Mouse (Mus musculus): ENCODE measurements around the gene Malrd1. TPM values are rescaled to one million over a fixed set of nuclear protein-coding genes. Genes with fewer than 3 reads are reported as not detected.

The Malrd1 gene
- total RNA-seq, 4 experiments from 2014 or later, result not detected

- no peak for DNase-seq
These were observed 505.3 kb downstream of the Malrd1 start for GRCm38 (mm10) chr2:16031559-16031958.

DNA sequence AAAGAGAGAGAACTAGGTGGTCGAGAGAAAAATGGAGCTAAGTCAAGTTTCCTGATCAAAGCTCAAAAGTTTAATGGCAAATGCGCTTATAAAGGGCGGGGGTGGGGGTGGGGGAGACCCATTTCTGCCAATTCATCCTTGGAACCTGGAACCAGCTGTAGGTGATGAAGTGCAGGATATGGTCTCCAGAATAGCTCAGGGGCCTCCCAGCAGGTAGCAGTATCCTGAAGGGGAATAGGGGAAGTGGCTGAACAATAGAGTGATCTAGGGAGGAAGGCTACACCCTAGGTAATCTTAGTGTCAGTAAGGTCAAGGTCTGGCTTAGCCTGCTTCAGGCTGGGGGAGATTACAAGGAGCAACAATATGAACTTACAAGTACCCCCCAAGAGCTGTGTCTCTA, 506.5 kb downstream of the Malrd1 start:
- no peak for DNase-seq

DNA sequence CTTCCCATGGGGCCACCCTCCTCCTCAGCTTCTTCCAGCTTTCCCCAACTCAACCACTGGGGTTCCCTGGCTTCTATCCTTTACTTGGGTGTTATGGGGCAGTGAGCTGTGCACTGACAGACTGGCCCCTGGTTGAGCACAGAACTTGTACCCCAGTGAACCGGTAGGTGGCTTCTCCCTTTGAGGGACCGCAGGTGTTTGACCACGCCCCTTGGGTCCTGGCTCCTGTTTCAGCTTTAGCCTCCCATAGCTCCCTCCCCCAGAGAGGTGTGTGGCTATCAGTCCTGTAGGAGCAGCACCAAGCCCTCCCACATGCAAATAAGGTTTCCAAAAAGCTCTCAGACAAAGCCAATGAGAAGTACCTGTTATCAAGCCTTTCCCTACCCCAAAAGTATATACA, 584.4 kb downstream of the Malrd1 start:
- DNase-seq, result no peak

GRCm38 (mm10) chr2:16113333-16113732, 587.1 kb downstream of the Malrd1 start:
- DNase-seq, result no peak

DNA sequence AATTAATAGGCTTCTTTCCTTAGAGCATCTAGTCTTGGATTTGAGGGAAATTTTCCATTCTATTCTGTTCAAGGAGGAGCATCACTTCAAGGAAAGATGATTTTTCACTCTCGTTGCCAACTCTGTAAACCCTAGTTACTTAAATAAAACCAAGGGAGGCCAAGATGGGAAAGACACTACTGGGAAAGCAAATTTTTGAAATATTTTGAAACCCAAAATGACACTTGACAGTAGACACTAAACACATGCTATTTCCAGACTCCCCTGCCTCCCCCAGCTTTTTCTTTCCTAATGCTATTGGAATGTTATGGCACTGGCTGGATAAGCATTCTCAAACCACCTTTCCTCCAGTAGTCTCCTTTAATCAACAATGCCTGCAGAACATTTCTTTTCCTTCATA, 621.7 kb downstream of the Malrd1 start:
- DNase-seq, result no peak

- DNase-seq, result no peak
These were observed 626.3 kb downstream of the Malrd1 start for GRCm38 (mm10) chr2:16152623-16153022.

- DNase-seq, result no peak
These were observed 637.1 kb downstream of the Malrd1 start for GRCm38 (mm10) chr2:16163246-16163989.

- no peak for DNase-seq
These were observed 642.3 kb downstream of the Malrd1 start for GRCm38 (mm10) chr2:16168611-16169010.

DNA sequence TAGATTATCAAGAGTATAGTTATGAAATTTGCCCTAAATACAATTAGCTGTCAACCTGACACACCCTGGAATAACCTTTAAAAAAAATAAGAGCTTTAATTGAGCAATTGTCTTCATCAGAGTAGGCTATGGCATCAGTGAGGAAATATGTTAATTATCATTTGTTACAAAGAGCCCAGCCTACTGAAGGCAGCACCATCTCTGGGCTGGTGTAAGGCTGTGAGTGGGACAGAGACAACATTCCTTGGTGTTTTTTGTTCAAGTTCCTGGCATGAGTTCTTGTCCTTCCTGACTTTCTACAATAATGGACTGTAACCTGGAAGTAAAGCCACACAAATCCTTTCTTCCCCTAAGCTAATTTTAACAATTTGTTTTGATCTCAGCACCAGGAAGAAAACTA, 645.8 kb downstream of the Malrd1 start:
- no peak for DNase-seq

DNA sequence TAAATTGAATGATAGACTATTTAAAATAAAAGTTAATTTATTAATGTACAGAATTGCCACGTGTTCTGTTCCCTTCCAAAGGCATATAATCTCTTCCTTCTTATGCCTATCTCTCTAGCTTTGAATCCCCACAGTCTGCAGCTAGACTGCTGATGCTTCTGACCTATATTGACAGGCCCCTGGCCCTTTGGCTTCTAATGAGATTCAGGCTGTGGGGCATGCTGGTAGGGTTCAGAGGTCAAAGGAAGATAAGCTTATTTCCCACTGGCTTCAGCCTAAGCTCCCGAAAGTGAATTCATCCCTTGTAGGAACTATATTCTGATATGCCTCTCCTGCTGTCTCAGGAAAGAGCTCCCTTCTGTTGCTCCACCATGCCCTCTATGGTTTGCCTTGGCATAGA, 647.1 kb downstream of the Malrd1 start:
- DNase-seq, result no peak

- no peak for DNase-seq
These were observed 655.9 kb downstream of the Malrd1 start for GRCm38 (mm10) chr2:16182140-16182539.

DNA sequence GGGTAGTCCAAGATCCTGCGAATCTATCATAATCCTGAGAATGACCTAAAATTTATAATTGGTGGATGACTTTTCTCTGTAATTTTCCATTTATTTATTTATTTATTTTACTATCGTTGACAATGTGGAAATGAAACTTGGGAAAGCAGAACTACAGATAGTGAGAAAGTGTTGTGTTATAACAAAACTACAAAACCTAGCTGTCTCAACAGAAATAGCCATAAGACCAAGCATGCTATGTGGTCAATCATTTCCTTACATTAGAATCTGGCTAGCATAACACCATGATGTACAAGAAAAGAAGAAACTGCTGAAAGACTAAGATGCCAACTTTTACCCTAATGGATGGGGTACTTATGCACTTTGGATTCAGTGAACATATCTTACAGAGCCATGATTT, 656.9 kb downstream of the Malrd1 start:
- no peak for DNase-seq

- no peak for DNase-seq
These were observed 683.7 kb downstream of the Malrd1 start for GRCm38 (mm10) chr2:16210016-16210415.

- DNase-seq, result no peak
These were observed 686.5 kb downstream of the Malrd1 start for GRCm38 (mm10) chr2:16212752-16213151.

GRCm38 (mm10) chr2:16214111-16214510, 687.8 kb downstream of the Malrd1 start:
- no peak for DNase-seq

DNA sequence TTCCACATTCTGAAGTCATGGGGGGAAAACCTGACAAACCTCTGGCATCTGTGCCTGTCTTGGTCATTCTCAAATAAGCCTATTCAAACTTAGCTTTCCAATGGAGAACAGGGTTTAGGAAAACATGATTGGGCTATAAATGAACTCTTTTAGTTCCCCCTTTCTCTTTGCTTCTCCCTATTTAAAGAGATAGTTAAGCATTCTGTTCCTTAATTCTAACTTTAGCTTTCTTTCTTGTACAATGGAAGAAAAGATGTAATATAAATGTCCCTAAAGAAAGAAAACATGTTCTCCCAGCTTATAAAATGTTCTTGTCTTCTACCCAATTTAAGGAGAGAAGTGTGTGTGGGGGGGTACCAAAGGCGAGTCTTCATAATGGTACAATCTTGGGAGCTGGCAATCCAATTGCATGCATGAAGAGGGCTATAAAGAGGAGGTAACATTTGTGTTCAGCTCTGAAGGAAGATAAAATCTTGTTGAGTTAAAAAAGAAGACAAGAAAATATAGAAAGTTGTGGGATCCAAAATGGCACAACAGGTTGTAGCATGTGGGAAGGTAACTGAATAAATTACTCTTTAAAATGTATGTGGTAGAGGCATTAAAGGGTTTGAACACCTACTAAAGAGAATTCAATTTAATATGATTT, 702.0 kb downstream of the Malrd1 start:
- DNase-seq, result no peak

GRCm38 (mm10) chr2:16240861-16241260, 714.6 kb downstream of the Malrd1 start:
- DNase-seq, result no peak

DNA sequence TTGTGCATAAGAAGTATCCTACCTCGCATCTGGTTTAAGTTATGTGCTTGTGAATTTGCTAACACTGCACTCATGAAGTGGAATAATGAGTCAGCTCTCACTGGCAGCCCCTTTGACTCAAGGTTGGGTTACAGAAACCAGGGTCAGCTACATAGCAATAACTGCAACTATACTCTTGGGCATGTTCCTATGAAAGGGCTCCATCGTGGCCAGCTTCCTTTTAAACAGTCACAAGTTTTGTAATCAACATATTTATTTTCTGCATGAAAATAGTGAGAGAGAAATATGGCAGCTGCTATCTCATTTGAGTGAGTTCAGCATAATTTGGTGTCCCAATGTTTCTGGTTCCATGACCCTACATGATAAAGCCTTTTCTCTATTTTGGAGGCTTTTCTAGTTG, 716.8 kb downstream of the Malrd1 start:
- DNase-seq, result no peak

GRCm38 (mm10) chr2:16248861-16249260, 722.6 kb downstream of the Malrd1 start:
- DNase-seq, result no peak

DNA sequence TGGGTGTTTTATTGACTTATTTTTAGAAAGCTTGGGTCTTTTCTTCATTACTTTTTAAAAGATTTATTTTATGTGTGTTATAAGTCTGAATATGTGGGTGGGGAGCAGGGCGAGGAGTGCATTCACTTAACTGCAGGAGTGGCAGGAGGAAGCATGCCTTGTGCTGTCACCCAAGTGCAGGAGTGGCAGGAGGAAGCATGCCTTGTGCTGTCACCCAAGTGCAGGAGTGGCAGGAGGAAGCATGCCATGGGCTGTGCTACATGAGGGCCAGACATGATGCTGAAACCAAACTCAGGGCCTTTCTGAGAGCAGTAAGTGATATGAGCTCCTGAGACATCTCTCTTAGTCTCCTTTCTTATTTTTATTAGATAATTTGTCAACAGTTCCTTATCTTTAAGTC, 726.0 kb downstream of the Malrd1 start:
- no peak for DNase-seq

Measured in adrenal gland, adult 8-10 months (tissue).